Mouse (Mus musculus) C2C12 (cell line): ENCODE results near the gene Cnksr3. TPM values are rescaled to one million over a fixed set of nuclear protein-coding genes. Genes with fewer than 3 reads are reported as not detected.

Source experiments
- H3K27me3 ChIP-seq: one replicate; pipeline ENCODE4 v1.6.1; 2011; ENCODE audit not compliant: control insufficient read depth, insufficient read depth, insufficient read length
- H3K36me3 ChIP-seq: one replicate; pipeline ENCODE4 v1.6.1; 2011; ENCODE audit not compliant: control insufficient read depth, insufficient read depth
- H3K4me3 ChIP-seq: one replicate; pipeline ENCODE4 v1.5.1; 2011; ENCODE audit warnings: mild to moderate bottlenecking, control low read depth; ENCODE audit not compliant: poor library complexity, insufficient read depth, severe bottlenecking
- H3K79me2 ChIP-seq: one replicate; pipeline ENCODE4 v1.6.1; 2011; ENCODE audit not compliant: control insufficient read depth, insufficient read depth
- H3K79me3 ChIP-seq: one replicate; pipeline ENCODE4 v1.6.1; 2011; ENCODE audit warnings: low read depth, control low read depth
- H3ac ChIP-seq: one replicate; pipeline ENCODE3; 2011; ENCODE audit warnings: low read depth; ENCODE audit not compliant: control insufficient read depth, insufficient read length
- CEBPB ChIP-seq: IDR thresholded peaks from one replicate; pipeline ENCODE4 v1.6.1; 2011; ENCODE audit warnings: low read depth, mild to moderate bottlenecking, control low read depth, moderate library complexity
- CTCF ChIP-seq: IDR thresholded peaks from one replicate; pipeline ENCODE4 v1.5.1; 2011; ENCODE audit not compliant: control insufficient read depth, insufficient read depth, insufficient read length
- FOSL1 ChIP-seq: IDR thresholded peaks from one replicate; pipeline ENCODE4 v1.8.0; 2011; ENCODE audit warnings: mild to moderate bottlenecking, low read length; ENCODE audit not compliant: poor library complexity, insufficient read depth, severe bottlenecking
- MAX ChIP-seq: IDR thresholded peaks from one replicate; pipeline ENCODE4 v1.6.1; 2011; ENCODE audit warnings: mild to moderate bottlenecking, control low read depth
- MYOD1 ChIP-seq: IDR thresholded peaks from one replicate; pipeline ENCODE4 v1.6.1; 2011; ENCODE audit warnings: low read depth; ENCODE audit not compliant: control insufficient read depth, insufficient read length
- MYOG ChIP-seq: IDR thresholded peaks from one replicate; pipeline ENCODE4 v1.6.1; 2011; ENCODE audit not compliant: control insufficient read depth, insufficient read length; ENCODE audit errors: extremely low read depth
- USF1 ChIP-seq: IDR thresholded peaks from one replicate; pipeline ENCODE4 v1.6.1; 2011; ENCODE audit warnings: low read depth, mild to moderate bottlenecking, control low read depth, moderate library complexity
- polyA plus RNA-seq: library from polyadenylated mRNA; unstranded; fragments of >200 nt; fragmentation: generic; extraction: Trizol; gene quantifications from one replicate; pipeline ENCODE4 v1.2.1, GENCODE M21; 2012; ENCODE audit warnings: missing spikeins

The Cnksr3 gene
- polyA plus RNA-seq, 1 experiment = 15.1 TPM

GRCm38 (mm10) chr10:7114796-7115195, 97.2 kb downstream of the Cnksr3 start:
- no peaks in the 10 kb centered on the region for H3K27me3 ChIP-seq
- H3K79me2 ChIP-seq = no peaks in the 10 kb centered on the region
- H3ac ChIP-seq = no peak overlapping the region
- no peaks in the 10 kb centered on the region for H3K79me3 ChIP-seq
- peaks cover 30% of the 10 kb centered on the region for H3K36me3 ChIP-seq
- TF ChIP-seq CTCF (no peak), CEBPB (no peak), USF1 (no peak), FOSL1 (no peak), MAX (no peak), MYOD1 (no peak), MYOG (no peak)
- no peak overlapping the region for H3K4me3 ChIP-seq

GRCm38 (mm10) chr10:7113747-7114146, 98.3 kb downstream of the Cnksr3 start:
- H3K79me2 ChIP-seq = no peaks in the 10 kb centered on the region
- H3ac ChIP-seq = no peak overlapping the region
- H3K79me3 ChIP-seq = no peaks in the 10 kb centered on the region
- TF ChIP-seq CEBPB = no peak
- TF ChIP-seq MAX = peak; percentile 35
- TF ChIP-seq MYOG = no peak
- TF ChIP-seq CTCF = no peak
- TF ChIP-seq FOSL1 = peak; percentile 95
- TF ChIP-seq MYOD1 = peak; percentile 60
- TF ChIP-seq USF1 = no peak
- no peak overlapping the region for H3K4me3 ChIP-seq
- H3K36me3 ChIP-seq = peaks cover 30% of the 10 kb centered on the region
- no peaks in the 10 kb centered on the region for H3K27me3 ChIP-seq

GRCm38 (mm10) chr10:7113144-7113543, 98.9 kb downstream of the Cnksr3 start:
- Histone ChIP-seq H3K36me3 (peaks cover 30% of the 10 kb centered on the region), H3K27me3 (no peaks in the 10 kb centered on the region), H3K79me3 (no peaks in the 10 kb centered on the region), H3K79me2 (no peaks in the 10 kb centered on the region), H3K4me3 (no peak overlapping the region), H3ac (no peak overlapping the region)
- TF ChIP-seq MYOG (no peak), FOSL1 (no peak), MAX (no peak), USF1 (peak; percentile 12), MYOD1 (peak; percentile 77)

- no peaks in the 10 kb centered on the region for H3K79me3 ChIP-seq
- TF ChIP-seq MAX = no peak
- peak; percentile 28 for TF ChIP-seq MYOD1
- no peak for TF ChIP-seq CEBPB
- no peak for TF ChIP-seq CTCF
- TF ChIP-seq MYOG = no peak
- no peak for TF ChIP-seq USF1
- H3K79me2 ChIP-seq = no peaks in the 10 kb centered on the region
- H3ac ChIP-seq = no peak overlapping the region
- no peak overlapping the region for H3K4me3 ChIP-seq
- H3K27me3 ChIP-seq = no peaks in the 10 kb centered on the region
- peaks cover 17% of the 10 kb centered on the region for H3K36me3 ChIP-seq
Measured at GRCm38 (mm10) chr10:7111462-7112000, 100.5 kb downstream of the Cnksr3 start.

- H3K27me3 ChIP-seq = no peaks in the 10 kb centered on the region
- no peak overlapping the region for H3K4me3 ChIP-seq
- no peaks in the 10 kb centered on the region for H3K79me3 ChIP-seq
- TF ChIP-seq MYOD1 (no peak), CEBPB (no peak), CTCF (no peak), MAX (no peak), USF1 (no peak), FOSL1 (no peak), MYOG (no peak)
- H3K36me3 ChIP-seq = no peaks in the 10 kb centered on the region
- H3ac ChIP-seq = no peak overlapping the region
- H3K79me2 ChIP-seq = no peaks in the 10 kb centered on the region
Measured at GRCm38 (mm10) chr10:7103872-7104271, 108.2 kb downstream of the Cnksr3 start.

- no peak for TF ChIP-seq MYOG
- TF ChIP-seq MAX = no peak
- TF ChIP-seq MYOD1 = no peak
- TF ChIP-seq CTCF = no peak
- TF ChIP-seq FOSL1 = no peak
- no peak for TF ChIP-seq CEBPB
- no peak for TF ChIP-seq USF1
- Histone ChIP-seq H3K79me2 (no peaks in the 10 kb centered on the region), H3K36me3 (no peaks in the 10 kb centered on the region), H3K4me3 (no peak overlapping the region), H3K27me3 (no peaks in the 10 kb centered on the region), H3ac (no peak overlapping the region), H3K79me3 (no peaks in the 10 kb centered on the region)
Measured at GRCm38 (mm10) chr10:7077971-7078370, 134.1 kb downstream of the Cnksr3 start.

GRCm38 (mm10) chr10:7077389-7077808, 134.6 kb downstream of the Cnksr3 start:
- no peaks in the 10 kb centered on the region for H3K79me2 ChIP-seq
- no peak overlapping the region for H3K4me3 ChIP-seq
- TF ChIP-seq MYOD1 (no peak), FOSL1 (no peak), CTCF (no peak), USF1 (no peak)

More at GRCm38 (mm10) chr10:7077389-7077808, 134.6 kb downstream of the Cnksr3 start:
- Histone ChIP-seq H3K27me3 (no peaks in the 10 kb centered on the region), H3K79me3 (no peaks in the 10 kb centered on the region), H3ac (no peak overlapping the region), H3K36me3 (no peaks in the 10 kb centered on the region)
